ENCODE assay signal across 8 mouse cellular contexts in genomic region chr15:98867321-98867720, GRCm38 (mm10). TPM values are rescaled to one million over a fixed set of nuclear protein-coding genes. Genes with fewer than 3 reads are reported as not detected.
DNase-seq lines count a peak whose midpoint lies in the region; ATAC-seq lines count a peak whose summit lies in the region.

No protein-coding gene starts in this region.

- H3K9ac ChIP-seq in liver, embryonic 15.5 days: peak overlapping the region; percentile 98; the same call in 1 of the 2 replicates
- no peak overlapping the region for H3K9ac ChIP-seq in neural tube, embryonic 14.5 days (replicated peaks; ENCODE audit: low read depth, low read length)

- H3K36me3 ChIP-seq in liver, embryonic 15.5 days (replicated peaks): peaks cover 47% of the 10 kb centered on the region
- H3K36me3 ChIP-seq in neural tube, embryonic 14.5 days (ENCODE audit: control insufficient read depth, insufficient read depth, low read length): peaks cover 37% of the 10 kb centered on the region

- peaks cover 47% of the 10 kb centered on the region for H3K4me1 ChIP-seq in liver, embryonic 15.5 days (replicated peaks)
- H3K4me1 ChIP-seq in neural tube, embryonic 14.5 days (ENCODE audit: control insufficient read depth, insufficient read depth, low read length): peaks cover 32% of the 10 kb centered on the region

- no peak for ATAC-seq in liver, embryonic 15.5 days (ENCODE audit: insufficient read depth)
- no peak for ATAC-seq in neural tube, embryonic 14.5 days (ENCODE audit: low read depth)

- peak overlapping the region; percentile 85 for H3K4me2 ChIP-seq in liver, embryonic 15.5 days
- H3K4me2 ChIP-seq in neural tube, embryonic 14.5 days (ENCODE audit: low read depth, low read length): peak overlapping the region; percentile 100; the same call in 1 of the 2 replicates

- 17% methylated on average over 6 of the region's 6 CpGs for WGBS in liver, embryonic 15.5 days (ENCODE audit: insufficient replicate concordance)
- 71% methylated on average over 6 of the region's 6 CpGs for WGBS in neural tube, embryonic 14.5 days

- peak; percentile 68 for DNase-seq in layer of hippocampus, adult 11-12 months (ENCODE audit: low spot score)
- no peak for DNase-seq in layer of hippocampus, adult 9-10 months (ENCODE audit: low spot score)
- DNase-seq in c-Kit-positive CD71-negative TER-119-negative erythroid progenitor cells, embryonic 14.5 days (ENCODE audit: low read depth): peak; percentile 47
- DNase-seq in heart, adult 9 months (ENCODE audit: low spot score in 2 of 2): peak; percentile 74 to 79
- DNase-seq in kidney, adult 9 months: peak; percentile 74
- DNase-seq in thymus, postnatal 36 days: peak; percentile 46 to 66

- H3K27ac ChIP-seq in liver, embryonic 15.5 days (replicated peaks): peak overlapping the region; percentile 92
- no peak overlapping the region for H3K27ac ChIP-seq in neural tube, embryonic 14.5 days (ENCODE audit: low read depth, low read length)

- no peaks in the 10 kb centered on the region for H3K9me3 ChIP-seq in liver, embryonic 15.5 days (replicated peaks)
- no peaks in the 10 kb centered on the region for H3K9me3 ChIP-seq in neural tube, embryonic 14.5 days (ENCODE audit: control insufficient read depth, low read length)

- peak overlapping the region; percentile 87 for H3K4me3 ChIP-seq in liver, embryonic 15.5 days (replicated peaks)
- H3K4me3 ChIP-seq in neural tube, embryonic 14.5 days (ENCODE audit: low read depth, low read length): no peak overlapping the region

- H3K27me3 ChIP-seq in liver, embryonic 15.5 days: no peaks in the 10 kb centered on the region
- peaks cover 3% of the 10 kb centered on the region; the same call in 1 of the 2 replicates for H3K27me3 ChIP-seq in neural tube, embryonic 14.5 days (ENCODE audit: control insufficient read depth, insufficient read depth, low read length)

RNA-seq across cellular contexts. Expression of gene Kmt2d, which starts 3.7 kb away (rescaled TPM):
- 3.7 and 4.2 TPM in 2 replicates for polyA plus RNA-seq in liver, embryonic 15.5 days (2015; fragmentation: Nextera tagmentation; extraction: Ambion mirVana)
- polyA plus RNA-seq in neural tube, embryonic 14.5 days (2014; fragmentation: Nextera tagmentation; extraction: Ambion mirVana): 14.4 and 16.8 TPM in 2 replicates

RNA-seq across cellular contexts. Expression of gene Rhebl1, which starts 27.0 kb away (rescaled TPM):
- polyA plus RNA-seq in liver, embryonic 15.5 days (2015; fragmentation: Nextera tagmentation; extraction: Ambion mirVana): 2.9 and 3.0 TPM in 2 replicates
- polyA plus RNA-seq in neural tube, embryonic 14.5 days (2014; fragmentation: Nextera tagmentation; extraction: Ambion mirVana): 19.9 and 21.3 TPM in 2 replicates

RNA-seq across cellular contexts. Expression of gene Dhh, which starts 31.0 kb away (rescaled TPM):
- 0.08 and 0.12 TPM in 2 replicates for polyA plus RNA-seq in liver, embryonic 15.5 days (2015; fragmentation: Nextera tagmentation; extraction: Ambion mirVana)
- polyA plus RNA-seq in neural tube, embryonic 14.5 days (2014; fragmentation: Nextera tagmentation; extraction: Ambion mirVana): 0.32 and 2.0 TPM in 2 replicates

RNA-seq across cellular contexts. Expression of gene Prkag1, which starts 36.0 kb away (rescaled TPM):
- polyA plus RNA-seq in liver, embryonic 15.5 days (2015; fragmentation: Nextera tagmentation; extraction: Ambion mirVana): 94.1 and 95.7 TPM in 2 replicates
- 57.7 and 61.6 TPM in 2 replicates for polyA plus RNA-seq in neural tube, embryonic 14.5 days (2014; fragmentation: Nextera tagmentation; extraction: Ambion mirVana)

RNA-seq across cellular contexts. Expression of gene Lmbr1l, which starts 50.7 kb away (rescaled TPM):
- 4.7 and 4.8 TPM in 2 replicates for polyA plus RNA-seq in liver, embryonic 15.5 days (2015; fragmentation: Nextera tagmentation; extraction: Ambion mirVana)
- polyA plus RNA-seq in neural tube, embryonic 14.5 days (2014; fragmentation: Nextera tagmentation; extraction: Ambion mirVana): 7.3 and 10.5 TPM in 2 replicates
